Mouse (Mus musculus) adrenal gland, postnatal 25 days (tissue): Measurements from ENCODE around the gene Naaladl2. TPM values are rescaled to one million over a fixed set of nuclear protein-coding genes. Genes with fewer than 3 reads are reported as not detected.

Experiments used
- DNase-seq: peaks from one replicate; pipeline ENCODE4 v3.0.0; 2021; ENCODE audit warnings: mixed read lengths
- total RNA-seq: library from RNA; stranded (reverse); gene quantifications from 2 replicates; pipeline ENCODE4 v1.2.3, GENCODE M21; 2021

Gene Naaladl2
- total RNA-seq, 1 experiment from 2014 or later: 2.0 TPM

- DNase-seq: no peak
These were observed 453.7 kb downstream of the Naaladl2 start for GRCm38 (mm10) chr3:24690162-24690915.

GRCm38 (mm10) chr3:24670500-24670899 is 473.6 kb downstream of the Naaladl2 start:
- no peak for DNase-seq

GRCm38 (mm10) chr3:24668052-24668916 is 475.8 kb downstream of the Naaladl2 start:
- no peak for DNase-seq

GRCm38 (mm10) chr3:24665408-24665807 is 478.7 kb downstream of the Naaladl2 start:
- DNase-seq: no peak

GRCm38 (mm10) chr3:24663749-24664148 is 480.3 kb downstream of the Naaladl2 start:
- no peak for DNase-seq

GRCm38 (mm10) chr3:24630032-24630431 is 514.0 kb downstream of the Naaladl2 start:
- no peak for DNase-seq

GRCm38 (mm10) chr3:24605485-24605884 is 538.6 kb downstream of the Naaladl2 start:
- DNase-seq: no peak

GRCm38 (mm10) chr3:24604791-24605320 is 539.2 kb downstream of the Naaladl2 start:
- DNase-seq: no peak

GRCm38 (mm10) chr3:24595447-24595846 is 548.6 kb downstream of the Naaladl2 start:
- no peak for DNase-seq

GRCm38 (mm10) chr3:24556617-24557016 is 587.4 kb downstream of the Naaladl2 start:
- DNase-seq: no peak

- no peak for DNase-seq
These were observed 590.4 kb downstream of the Naaladl2 start for GRCm38 (mm10) chr3:24553701-24554100.

GRCm38 (mm10) chr3:24552631-24553030 is 591.4 kb downstream of the Naaladl2 start:
- no peak for DNase-seq

- no peak for DNase-seq
These were observed 610.1 kb downstream of the Naaladl2 start for GRCm38 (mm10) chr3:24533775-24534458.

- DNase-seq: no peak
These were observed 629.1 kb downstream of the Naaladl2 start for GRCm38 (mm10) chr3:24514918-24515317.

GRCm38 (mm10) chr3:24486456-24487112 is 657.5 kb downstream of the Naaladl2 start:
- no peak for DNase-seq

- no peak for DNase-seq
These were observed 680.1 kb downstream of the Naaladl2 start for GRCm38 (mm10) chr3:24463941-24464340.

GRCm38 (mm10) chr3:24440621-24441020 is 703.4 kb downstream of the Naaladl2 start:
- DNase-seq: no peak

GRCm38 (mm10) chr3:24432761-24433160 is 711.3 kb downstream of the Naaladl2 start:
- no peak for DNase-seq

GRCm38 (mm10) chr3:24391737-24392136 is 752.3 kb downstream of the Naaladl2 start:
- no peak for DNase-seq

GRCm38 (mm10) chr3:24391311-24391710 is 752.8 kb downstream of the Naaladl2 start:
- no peak for DNase-seq

- no peak for DNase-seq
These were observed 789.1 kb downstream of the Naaladl2 start for GRCm38 (mm10) chr3:24355010-24355409.
